Mouse (Mus musculus) bone marrow macrophage, adult 2 months (primary cell): ENCODE measurements around the gene Hps3. TPM values are rescaled to one million over a fixed set of nuclear protein-coding genes. Genes with fewer than 3 reads are reported as not detected.
"Not testable (repeated sequence)": the region's sequence is repeated elsewhere in the genome, so short reads cannot be mapped to it uniquely, and the experiment has no call there.

Experiments
- H3K27ac ChIP-seq: 2 replicates; pipeline ENCODE4 v1.5.1; 2012; ENCODE audit warnings: low read depth, low read length; ENCODE audit not compliant: insufficient read depth
- H3K4me1 ChIP-seq: 2 replicates; pipeline ENCODE4 v1.6.1; 2012; ENCODE audit warnings: low read length; ENCODE audit not compliant: control insufficient read depth, insufficient read depth
- H3K4me3 ChIP-seq: 2 replicates; pipeline ENCODE4 v1.5.1; 2012; ENCODE audit warnings: mild to moderate bottlenecking, low read length, moderate library complexity; ENCODE audit not compliant: insufficient read depth
- CTCF ChIP-seq: IDR thresholded peaks from 2 replicates; pipeline ENCODE4 v1.5.1; 2012; ENCODE audit warnings: low read depth, mild to moderate bottlenecking, low read length, moderate library complexity
- POLR2A ChIP-seq: IDR thresholded peaks from 2 replicates; pipeline ENCODE4 v1.6.1; 2012; ENCODE audit warnings: mild to moderate bottlenecking, low read depth, low read length, borderline replicate concordance
- polyA plus RNA-seq: library from polyadenylated mRNA; stranded (reverse); fragments of >200 nt; gene quantifications from 2 replicates; pipeline ENCODE4 v1.2.4, GENCODE M21; 2012; ENCODE audit not compliant: missing spikeins, insufficient read depth, insufficient read length

Hps3 gene
- polyA plus RNA-seq, 1 experiment: 57.8 TPM

GRCm38 (mm10) chr3:19953865-19954264 is 81.2 kb downstream of the Hps3 start:
- Histone ChIP-seq H3K4me1 (peaks cover 35% of the 10 kb centered on the region), H3K27ac (peak overlapping the region; percentile 72), H3K4me3 (no peak overlapping the region)
- TF ChIP-seq CTCF (no peak), POLR2A (no peak)

DNA sequence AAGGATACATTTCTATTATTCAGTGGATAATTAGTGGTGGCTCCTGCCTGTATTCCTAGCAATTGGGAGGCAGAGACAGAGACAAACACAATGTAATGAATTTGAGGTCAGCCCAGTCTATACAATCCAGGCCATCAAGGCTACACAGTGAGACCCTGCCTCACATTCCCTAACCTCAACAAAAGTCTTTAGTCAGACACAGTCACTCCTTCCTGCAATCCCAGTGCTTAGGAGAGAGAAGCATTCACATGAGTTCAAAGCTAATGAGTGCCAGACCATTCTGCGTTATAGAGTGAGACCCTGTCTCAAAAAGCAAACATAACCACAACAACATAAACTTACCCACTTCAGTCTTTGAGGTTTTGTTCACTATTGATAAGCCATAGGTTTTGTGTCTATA is 81.7 kb downstream of the Hps3 start:
- H3K27ac ChIP-seq: peak overlapping the region; percentile 72

GRCm38 (mm10) chr3:19949401-19949800 is 85.7 kb downstream of the Hps3 start:
- H3K4me1 ChIP-seq: peaks cover 27% of the 10 kb centered on the region
- not testable (repeated sequence) for H3K27ac ChIP-seq, H3K4me3 ChIP-seq

More for the DNA sequence above, 81.7 kb downstream of the Hps3 start:
- peaks cover 38% of the 10 kb centered on the region for H3K4me1 ChIP-seq
- H3K4me3 ChIP-seq: no peak overlapping the region
- TF ChIP-seq POLR2A: no peak
- no peak for TF ChIP-seq CTCF

GRCm38 (mm10) chr3:19948552-19948951 is 86.6 kb downstream of the Hps3 start:
- Histone ChIP-seq H3K4me1 (peaks cover 21% of the 10 kb centered on the region), H3K27ac (peak overlapping the region; percentile 41), H3K4me3 (no peak overlapping the region)
- TF ChIP-seq CTCF: no peak
- TF ChIP-seq POLR2A: no peak

Other genes with a start within 250 kb of the Hps3 start
- gene Cp, start 78.3 kb downstream of the Hps3 start, polyA plus RNA-seq: 19.1 and 33.5 TPM in 2 replicates
- gene Hltf, start 22.5 kb upstream of the Hps3 start, polyA plus RNA-seq: 43.6 and 47.7 TPM in 2 replicates
- gene Gyg, start 120.0 kb upstream of the Hps3 start, polyA plus RNA-seq: 171 and 172 TPM in 2 replicates
- 0.38 and 0.56 TPM in 2 replicates for gene Cpa3, start 206.9 kb upstream of the Hps3 start, polyA plus RNA-seq
- not detected in 2 replicates for gene Cpb1, start 240.4 kb upstream of the Hps3 start, polyA plus RNA-seq